Mouse (Mus musculus): Measurements from ENCODE around the gene Id2.

DNA sequence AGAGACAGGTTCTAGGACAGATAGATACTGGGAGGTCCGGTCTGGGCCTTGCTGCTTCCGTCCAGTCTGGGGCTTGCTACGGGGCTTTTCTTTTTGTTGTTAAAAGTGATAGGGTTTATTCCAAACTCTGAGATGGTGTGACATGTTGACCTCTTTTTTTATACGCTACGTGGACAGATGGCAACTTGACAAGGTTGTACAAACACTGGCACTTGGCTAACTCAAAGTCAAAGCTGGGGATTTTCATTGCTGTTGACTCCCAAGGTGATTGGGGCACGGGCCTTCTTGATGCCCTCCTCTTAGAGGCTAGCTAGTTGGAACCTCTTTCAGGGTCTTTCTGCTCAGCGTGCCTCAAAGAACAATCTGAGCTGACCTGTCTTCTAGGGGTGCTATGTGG, 13.7 kb upstream of the Id2 start:
- TF ChIP-seq CTCF (IDR thresholded peaks at IDR 0.05; ENCODE audit: borderline replicate concordance, control insufficient read depth, extremely low read depth, insufficient read depth, low read length, poor library complexity), result no peak
- TF ChIP-seq POLR2A (IDR thresholded peaks at IDR 0.05; ENCODE audit: control insufficient read depth, extremely low read depth, insufficient read depth, low read length, poor library complexity), result no peak

Data from thymus, adult 2 months (tissue).